Mouse (Mus musculus) retina, adult 2 months (tissue): ENCODE measurements around the gene Gm45716.

Source experiments
- DNase-seq: peaks from one replicate; pipeline ENCODE4 v3.0.0-alpha.2; 2012; ENCODE audit warnings: low read depth, low spot score

The Gm45716 gene

DNA sequence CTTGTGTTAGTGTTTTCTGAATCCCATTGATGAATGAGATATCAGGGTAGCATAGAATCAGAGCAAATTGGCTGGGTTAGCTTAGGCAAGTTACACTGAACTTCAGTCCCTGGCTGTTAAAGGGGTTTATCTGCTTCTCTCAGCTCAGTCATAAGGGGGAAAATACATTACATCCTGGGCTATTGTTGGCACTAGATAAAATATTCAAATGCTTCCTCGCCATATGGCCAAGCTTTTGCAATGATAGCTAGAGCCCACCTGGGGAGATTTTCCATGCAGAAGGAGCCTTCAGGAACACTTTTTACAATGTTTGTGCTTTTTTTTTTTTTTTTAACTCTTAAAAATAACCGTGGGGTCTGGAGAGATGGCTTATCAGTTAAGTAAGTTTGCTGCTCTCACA is 96.6 kb downstream of the Gm45716 start:
- DNase-seq: no peak

DNA sequence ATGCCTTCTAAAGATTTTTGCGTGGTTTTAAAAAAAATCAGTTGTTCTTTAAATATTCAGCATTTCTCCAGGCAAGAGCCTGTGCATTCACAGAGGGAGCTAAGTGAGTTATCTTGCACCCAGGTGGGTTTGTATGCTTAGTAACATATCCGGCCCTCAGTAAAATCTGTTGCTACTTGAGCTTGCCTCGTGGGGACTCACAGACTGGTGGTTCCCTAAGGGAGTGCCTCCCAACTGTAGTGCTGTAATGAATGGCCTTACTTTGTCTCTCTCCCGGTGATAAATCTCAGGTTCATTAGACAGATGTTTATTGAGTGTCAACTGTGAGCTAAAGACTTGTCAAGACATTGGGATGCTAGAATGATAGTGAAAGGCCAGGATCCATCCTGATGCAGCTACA is 97.1 kb downstream of the Gm45716 start:
- no peak for DNase-seq

DNA sequence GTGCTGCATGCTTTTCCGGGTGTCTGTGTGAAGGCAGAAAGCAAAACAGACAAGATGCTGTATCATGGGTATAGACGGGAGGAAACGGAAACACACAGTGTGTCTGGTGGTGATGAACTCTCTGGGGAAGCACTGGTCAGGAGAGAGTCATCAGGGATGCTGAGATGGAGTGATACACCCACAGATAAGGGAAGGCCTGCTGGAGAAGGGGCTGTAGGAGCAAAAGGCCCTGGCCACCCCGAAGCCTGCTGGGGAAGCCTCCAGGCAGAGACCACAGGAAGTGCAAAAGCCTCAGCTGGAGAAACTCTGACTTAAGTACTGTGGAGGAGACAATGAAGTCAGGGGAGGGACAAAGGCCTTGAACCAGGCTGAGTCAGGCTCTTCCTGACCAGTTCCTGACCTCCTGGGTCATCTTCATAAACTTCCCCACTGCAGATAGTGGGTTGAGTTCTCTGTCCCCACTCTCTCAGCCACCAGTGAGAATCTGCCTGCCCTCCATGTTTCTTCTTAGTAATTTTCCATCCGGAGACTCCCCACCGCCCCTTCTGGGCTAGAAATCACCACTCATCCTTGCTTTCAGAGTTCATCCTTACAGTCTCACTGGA is 99.2 kb downstream of the Gm45716 start:
- DNase-seq: no peak

DNA sequence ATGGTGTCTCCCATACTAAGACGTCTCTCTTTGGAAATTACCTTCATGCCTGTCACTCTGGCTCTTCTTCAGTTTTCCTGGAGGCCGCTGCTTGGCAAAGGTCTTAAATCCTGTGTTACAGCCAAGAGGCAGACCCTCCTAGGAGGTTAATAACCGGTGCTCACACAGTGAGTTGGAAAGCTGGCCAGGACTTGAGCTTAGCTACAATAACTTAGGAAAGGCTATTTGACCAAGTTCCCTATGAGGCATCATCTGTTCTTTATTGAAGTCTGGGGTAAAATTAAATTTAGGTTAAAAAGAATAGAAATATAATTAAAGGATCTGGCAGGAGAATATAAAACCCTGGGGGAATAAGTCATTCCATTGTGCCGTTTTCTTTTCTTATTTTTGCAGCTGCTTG is 103.7 kb downstream of the Gm45716 start:
- no peak for DNase-seq

DNA sequence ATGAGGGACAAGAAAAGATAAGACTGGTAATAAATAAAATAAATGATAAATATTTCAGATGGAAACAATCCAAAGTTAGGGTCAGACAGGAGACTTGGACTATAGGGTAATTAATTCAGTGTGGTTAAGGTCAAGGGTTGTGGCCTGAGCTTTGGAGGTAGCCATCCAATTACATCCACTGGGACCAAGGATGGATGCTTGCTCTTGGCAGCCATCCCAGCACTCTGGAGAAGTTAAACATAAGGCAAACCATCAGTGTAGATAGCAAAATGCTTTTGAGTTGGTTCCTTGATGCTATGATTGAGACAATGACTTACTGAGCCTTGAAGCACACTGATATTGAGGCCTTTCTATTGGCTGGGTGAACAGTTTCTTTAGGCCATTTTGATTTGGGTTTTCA is 105.3 kb downstream of the Gm45716 start:
- DNase-seq: no peak

DNA sequence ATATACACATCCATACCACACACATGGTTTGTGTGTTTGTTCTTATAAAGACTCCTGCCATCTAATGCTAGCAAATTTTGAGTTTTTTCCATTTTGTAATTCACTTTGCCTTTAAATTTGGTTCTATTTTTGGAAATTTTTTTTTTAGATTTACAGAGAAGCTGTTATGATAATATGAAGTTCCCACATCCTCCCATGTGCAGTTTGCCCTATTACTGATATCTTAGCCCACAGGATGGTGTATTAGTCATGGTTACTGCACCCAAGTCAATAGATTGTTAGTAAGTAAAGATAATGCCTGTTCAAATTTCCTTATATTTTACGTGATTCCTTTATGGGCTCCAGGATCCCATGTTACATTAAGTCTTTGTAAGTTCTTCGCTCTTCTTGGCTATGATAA is 107.1 kb downstream of the Gm45716 start:
- no peak for DNase-seq
